Mouse (Mus musculus) stomach, adult 2 months (tissue): Measurements from ENCODE around the gene Gm13030. TPM values are rescaled to one million over a fixed set of nuclear protein-coding genes. Genes with fewer than 3 reads are reported as not detected.

ENCODE experiments used
- polyA plus RNA-seq: library from polyadenylated mRNA; depleted of rRNA; stranded (reverse); fragments of >200 nt; gene quantifications from 2 replicates; pipeline ENCODE4 v1.2.3, GENCODE M21; 2012; rRNA removed

The Gm13030 gene
- polyA plus RNA-seq, result not detected in 2 replicates

GRCm38 (mm10) chr4:138873864-138874263, at the start of gene Gm13030:
Gene Gm13030 (minus strand): TSS chr4:138873964.

DNA sequence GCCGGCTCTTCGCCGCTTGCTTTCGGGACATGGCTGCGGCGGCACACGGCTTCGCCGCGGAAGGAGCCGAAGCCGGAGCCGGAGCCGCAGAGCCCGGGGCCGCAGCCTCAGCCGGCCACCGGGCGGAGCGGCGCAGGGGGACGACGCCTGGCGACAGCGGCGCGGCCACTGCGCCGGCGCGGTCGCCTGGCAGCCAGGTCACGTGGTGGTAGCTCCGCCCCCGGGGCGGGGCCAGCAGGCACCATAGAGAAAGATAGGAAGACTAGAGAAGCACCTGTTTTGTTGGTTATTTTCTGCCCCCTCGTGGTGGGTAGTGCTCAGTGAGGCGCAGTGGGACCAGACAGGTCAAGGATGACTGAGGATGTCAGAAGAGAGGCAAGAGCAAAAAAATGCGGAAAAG, 40.0 kb upstream of the Gm13030 start, which contains the start of gene Otud3:
TSS of gene Otud3 (minus strand) at position 149 of the 400 bp plus-strand sequence.

GRCm38 (mm10) chr4:138877731-138878130, 4.0 kb upstream of the Gm13030 start, which contains the start of gene Pla2g2e:
Gene Pla2g2e (plus strand): TSS chr4:138877942.

GRCm38 (mm10) chr4:138863344-138863998, 10.3 kb downstream of the Gm13030 start, which contains the start of gene Pla2g5:
Gene Pla2g5 (minus strand): TSS chr4:138863482.

Other genes with a start within 250 kb of the Gm13030 start
- gene Vwa5b1, start 238.1 kb downstream of the Gm13030 start, polyA plus RNA-seq, result 0.02 and 0.03 TPM in 2 replicates
- gene Pla2g2c, start 149.2 kb downstream of the Gm13030 start, polyA plus RNA-seq, result 0.09 and 0.10 TPM in 2 replicates
- 0.74 and 1.0 TPM in 2 replicates for gene Ubxn10, start 136.8 kb downstream of the Gm13030 start, polyA plus RNA-seq
- gene Pla2g2f, start 116.3 kb downstream of the Gm13030 start, polyA plus RNA-seq, result 3.7 and 4.8 TPM in 2 replicates
- 0.33 and 0.44 TPM in 2 replicates for gene Pla2g2d, start 98.2 kb downstream of the Gm13030 start, polyA plus RNA-seq
- 2.3 and 2.5 TPM in 2 replicates for gene Pla2g5, start 10.5 kb downstream of the Gm13030 start, polyA plus RNA-seq
- gene Pla2g2e, start 4.0 kb upstream of the Gm13030 start, polyA plus RNA-seq, result 0.39 and 0.97 TPM in 2 replicates
- gene Otud3, start 40.0 kb upstream of the Gm13030 start, polyA plus RNA-seq, result 2.3 and 3.0 TPM in 2 replicates
- gene Rnf186, start 93.1 kb upstream of the Gm13030 start, polyA plus RNA-seq, result 33.0 and 47.0 TPM in 2 replicates
- gene Tmco4, start 98.9 kb upstream of the Gm13030 start, polyA plus RNA-seq, result 7.8 and 8.4 TPM in 2 replicates
- gene Htr6, start 201.6 kb upstream of the Gm13030 start, polyA plus RNA-seq, result not detected in 2 replicates
- 91.6 and 176 TPM in 2 replicates for gene Nbl1, start 219.0 kb upstream of the Gm13030 start, polyA plus RNA-seq